Mouse (Mus musculus) midbrain, embryonic 11.5 days (tissue): ENCODE measurements at regions not wholly inside any gene's neighbourhood (a gene's known extent, or its start where the extent isn't known, plus 50 kb on each side); places are given as distances from the start of the nearest gene placed in this dataset.
A peak's percentile ranks its signal among the peaks of the same experiment; 100 is the strongest.

Experiments used
- ATAC-seq: fragments of 200-750 bp; cut with Nextera tagmentation; 2 replicates; pipeline ENCODE4 v1.8.0; 2017; ENCODE audit warnings: moderate TSS enrichment, moderate library complexity; ENCODE audit not compliant: low FRiP score
- DNase-seq: peaks from one replicate; pipeline ENCODE4 v3.0.0; 2015; ENCODE audit warnings: low spot score; ENCODE audit errors: missing footprints
- H3K27ac ChIP-seq: fragments of 300-500 bp; sonication (generic); 2 replicates; pipeline ENCODE4 v1.5.1; 2014; ENCODE audit warnings: low read depth, low read length
- H3K27me3 ChIP-seq: fragments of 300-500 bp; sonication (generic); 2 replicates; pipeline ENCODE4 v1.6.1; 2014; ENCODE audit warnings: mild to moderate bottlenecking, low read length, moderate library complexity, mixed read lengths; ENCODE audit not compliant: control insufficient read depth, insufficient read depth
- H3K36me3 ChIP-seq: fragments of 300-500 bp; sonication (generic); 2 replicates; pipeline ENCODE4 v1.6.1; 2014; ENCODE audit warnings: mild to moderate bottlenecking, low read length, moderate library complexity, mixed read lengths; ENCODE audit not compliant: control insufficient read depth, insufficient read depth
- H3K4me1 ChIP-seq: fragments of 300-500 bp; sonication (generic); 2 replicates; pipeline ENCODE4 v1.6.1; 2014; ENCODE audit warnings: low read length; ENCODE audit not compliant: control insufficient read depth, insufficient read depth
- H3K4me2 ChIP-seq: fragments of 300-500 bp; sonication (generic); 2 replicates; pipeline ENCODE4 v1.6.1; 2014; ENCODE audit warnings: mild to moderate bottlenecking, moderate library complexity
- H3K4me3 ChIP-seq: fragments of 300-500 bp; sonication (generic); 2 replicates; pipeline ENCODE4 v1.5.1; 2014; ENCODE audit warnings: low read depth, low read length
- H3K9ac ChIP-seq: fragments of 300-500 bp; sonication (generic); 2 replicates; pipeline ENCODE4 v1.6.1; 2014; ENCODE audit warnings: low read length
- H3K9me3 ChIP-seq: fragments of 300-500 bp; sonication (generic); 2 replicates; pipeline ENCODE4 v1.6.1; 2016; ENCODE audit warnings: low read length; ENCODE audit not compliant: control insufficient read depth
- WGBS: fragments of 180-500 bp; shearing (Covaris S2); extraction: QIAGEN DNeasy Blood & Tissue Kit; methylation state at CpG from one replicate; pipeline ENCODE4 v1.1.7; 2014; 5-methylcytosine and 5-hydroxymethylcytosine counted together

- no peak for ATAC-seq
- H3K27ac ChIP-seq = no peak overlapping the region
- H3K4me1 ChIP-seq = no peaks in the 10 kb centered on the region
- no peak for DNase-seq
- 86% methylated on average over 3 of the region's 3 CpGs for WGBS
- no peak overlapping the region for H3K4me3 ChIP-seq
- H3K9ac ChIP-seq = no peak overlapping the region
- no peak overlapping the region for H3K4me2 ChIP-seq
- H3K27me3 ChIP-seq = no peaks in the 10 kb centered on the region
- no peaks in the 10 kb centered on the region for H3K9me3 ChIP-seq
- no peaks in the 10 kb centered on the region for H3K36me3 ChIP-seq
Measured at GRCm38 (mm10) chr6:15625910-15626564, 94.4 kb upstream of the Mdfic start.

DNA sequence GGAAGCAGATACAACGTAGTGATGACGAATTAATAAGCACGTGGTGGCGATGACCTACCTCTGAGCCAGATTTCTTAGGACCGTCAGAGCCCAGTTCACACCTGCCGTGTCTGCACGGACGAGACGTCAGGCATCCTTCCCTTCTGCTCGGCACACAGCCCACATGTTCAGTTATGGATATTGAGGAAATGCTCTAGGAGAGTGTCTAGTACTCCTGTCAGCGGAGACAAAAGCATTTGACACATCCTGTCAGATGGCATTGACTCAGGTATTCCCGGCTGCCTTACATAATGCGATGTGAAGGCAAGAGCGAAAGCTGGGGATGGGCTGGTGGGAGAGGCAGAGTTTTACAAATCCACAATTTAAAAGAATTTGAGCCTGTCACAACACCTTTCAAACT is 81.9 kb upstream of the Mdfic start:
- DNase-seq = peak; percentile 84
- no peaks in the 10 kb centered on the region for H3K36me3 ChIP-seq
- H3K4me1 ChIP-seq = peaks cover 5% of the 10 kb centered on the region
- H3K27me3 ChIP-seq = no peaks in the 10 kb centered on the region
- ATAC-seq = 0 out of 2 replicates have a peak, but pooled peaks have one; percentile 51
- H3K4me3 ChIP-seq = no peak overlapping the region
- H3K27ac ChIP-seq = no peak overlapping the region
- WGBS = 62% methylated on average over 14 of the region's 14 CpGs
- H3K9ac ChIP-seq = no peak overlapping the region
- H3K9me3 ChIP-seq = no peaks in the 10 kb centered on the region
- H3K4me2 ChIP-seq = no peak overlapping the region

DNA sequence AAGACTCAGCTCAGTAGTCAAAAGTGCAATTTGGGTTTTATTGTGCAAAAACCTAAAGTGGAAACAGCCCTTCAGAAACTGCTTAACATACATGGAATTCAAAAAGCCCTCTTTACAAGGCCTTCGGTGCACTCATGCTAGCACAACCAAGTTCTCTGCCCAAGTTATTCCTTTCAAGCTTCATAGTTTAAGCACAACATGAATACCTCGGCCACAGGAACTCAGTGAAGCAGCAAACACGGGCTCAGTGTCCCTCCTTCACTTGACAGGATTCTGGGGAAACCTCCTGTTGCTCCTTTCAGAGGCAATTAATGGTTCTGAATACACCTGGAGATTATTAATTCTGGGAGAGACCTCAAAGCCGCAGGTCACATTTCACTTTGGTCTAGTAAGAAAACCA is 81.1 kb upstream of the Mdfic start:
- 8% methylated on average over 4 of the region's 4 CpGs for WGBS
- DNase-seq (peak; percentile 88), ATAC-seq (peak; percentile 75)
- Histone ChIP-seq H3K4me1 (peaks cover 5% of the 10 kb centered on the region), H3K9ac (no peak overlapping the region), H3K9me3 (no peaks in the 10 kb centered on the region), H3K4me3 (no peak overlapping the region), H3K27me3 (no peaks in the 10 kb centered on the region), H3K4me2 (no peak overlapping the region), H3K36me3 (no peaks in the 10 kb centered on the region), H3K27ac (no peak overlapping the region)

DNA sequence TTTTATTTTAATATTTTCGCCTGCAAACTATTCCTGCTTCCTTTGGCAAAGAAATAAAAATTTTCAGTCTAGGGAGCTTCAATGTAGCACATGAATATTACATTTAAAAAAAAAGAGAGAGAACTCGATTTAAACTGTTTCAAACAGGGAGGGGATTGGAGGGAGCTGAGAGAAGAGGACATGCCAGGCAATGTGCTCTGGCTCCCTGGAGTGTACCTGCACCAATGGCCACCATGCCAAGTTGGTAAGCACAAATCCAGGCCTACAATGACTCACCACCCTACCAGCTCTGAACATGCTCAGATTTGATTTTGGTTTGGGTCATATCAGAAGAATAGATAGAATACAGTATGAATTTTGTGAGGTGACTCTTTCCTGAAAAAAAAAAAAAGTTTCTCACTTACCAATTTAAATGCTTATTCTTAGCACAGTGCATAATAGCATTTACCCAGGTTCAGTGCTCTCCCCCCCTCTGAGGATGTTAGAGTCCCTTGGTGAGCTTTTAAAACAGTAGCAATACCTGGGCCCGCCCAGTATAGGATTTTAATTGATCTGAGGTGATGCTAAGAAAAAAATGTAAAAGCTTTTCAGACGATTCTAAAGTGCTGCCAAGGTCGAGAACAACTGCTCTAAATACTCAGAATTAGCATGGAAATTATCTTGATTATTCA is 80.5 kb upstream of the Mdfic start:
- WGBS = 22% methylated on average over 5 of the region's 5 CpGs
- DNase-seq = peak; percentile 83
- no peaks in the 10 kb centered on the region for H3K9me3 ChIP-seq
- H3K4me1 ChIP-seq = peaks cover 5% of the 10 kb centered on the region
- H3K36me3 ChIP-seq = no peaks in the 10 kb centered on the region
- no peak overlapping the region for H3K27ac ChIP-seq
- no peak overlapping the region for H3K4me2 ChIP-seq
- H3K9ac ChIP-seq = no peak overlapping the region
- ATAC-seq = peak; percentile 45; the same call in 1 of the 2 replicates
- no peak overlapping the region for H3K4me3 ChIP-seq
- no peaks in the 10 kb centered on the region for H3K27me3 ChIP-seq

GRCm38 (mm10) chr6:15644311-15644710 is 76.2 kb upstream of the Mdfic start:
- no peak overlapping the region for H3K4me2 ChIP-seq
- H3K4me1 ChIP-seq = no peaks in the 10 kb centered on the region; the same call in 1 of the 2 replicates
- H3K9ac ChIP-seq = no peak overlapping the region
- H3K27ac ChIP-seq = no peak overlapping the region
- no peaks in the 10 kb centered on the region for H3K36me3 ChIP-seq
- no peak for ATAC-seq
- no peak overlapping the region for H3K4me3 ChIP-seq
- no peaks in the 10 kb centered on the region for H3K27me3 ChIP-seq
- no peak for DNase-seq
- H3K9me3 ChIP-seq = no peaks in the 10 kb centered on the region

GRCm38 (mm10) chr6:15647499-15647898 is 73.0 kb upstream of the Mdfic start:
- no peak overlapping the region for H3K27ac ChIP-seq
- H3K9ac ChIP-seq = no peak overlapping the region
- no peak overlapping the region for H3K4me2 ChIP-seq
- H3K27me3 ChIP-seq = no peaks in the 10 kb centered on the region
- ATAC-seq = no peak
- no peaks in the 10 kb centered on the region for H3K9me3 ChIP-seq
- H3K4me1 ChIP-seq = no peaks in the 10 kb centered on the region
- no peak overlapping the region for H3K4me3 ChIP-seq
- WGBS = 92% methylated on average over 2 of the region's 2 CpGs
- H3K36me3 ChIP-seq = no peaks in the 10 kb centered on the region
- DNase-seq = no peak
